Comparison of ENCODE assay signal across 10 mouse cellular contexts in genomic region chr14:103088624-103089023, GRCm38 (mm10). TPM values are rescaled to one million over a fixed set of nuclear protein-coding genes. Genes with fewer than 3 reads are reported as not detected.
DNase-seq lines count a peak whose midpoint lies in the region; ATAC-seq and TF ChIP-seq lines count a peak whose summit lies in the region.
"Had no signal": no experiment of that assay in that cellular context is flagged by ENCODE, and none has a peak within 500 bp of the region (broad histone marks: within the 10 kb centered on the region; RNA-seq: fewer than 3 reads in every experiment).

No protein-coding gene starts in this region.

- TF ChIP-seq POLR2A in thymus, adult 2 months (IDR thresholded peaks at IDR 0.05; ENCODE audit: control insufficient read depth, extremely low read depth, insufficient read depth, low read length, poor library complexity): no peak

- 74% methylated on average over 6 of the region's 6 CpGs for WGBS in midbrain, embryonic 12.5 days
- 73% methylated on average over 6 of the region's 6 CpGs for WGBS in midbrain, embryonic 16.5 days
- 68% methylated on average over 6 of the region's 6 CpGs for WGBS in hindbrain, postnatal 0 days
- WGBS in thymus, adult 2 months: 86% methylated on average over 6 of the region's 6 CpGs

- peak; percentile 74 for TF ChIP-seq CTCF in hindbrain, postnatal 0 days (IDR thresholded peaks at IDR 0.05; ENCODE audit: low read depth)
- TF ChIP-seq CTCF in thymus, adult 2 months (IDR thresholded peaks at IDR 0.05; ENCODE audit: borderline replicate concordance, control insufficient read depth, extremely low read depth, insufficient read depth, low read length, poor library complexity): no peak

- peak; percentile 58 for DNase-seq in adrenal gland, adult 2 months
- no peak for DNase-seq in adrenal gland, postnatal 25 days
- DNase-seq in cerebellum, adult 9-11 months: peak; percentile 55
- peak; percentile 77 for DNase-seq in hindbrain, postnatal 0 days (ENCODE audit: low spot score)
- DNase-seq in lung, postnatal 14 days: peak; percentile 69
- DNase-seq in thymus, adult 2 months: peak; percentile 46

- no peaks in the 10 kb centered on the region for H3K4me1 ChIP-seq in midbrain, embryonic 12.5 days
- no peaks in the 10 kb centered on the region for H3K4me1 ChIP-seq in midbrain, embryonic 16.5 days (ENCODE audit: control insufficient read depth, insufficient read depth, low read length)
- H3K4me1 ChIP-seq in hindbrain, postnatal 0 days (ENCODE audit: insufficient read depth, low read length): no peaks in the 10 kb centered on the region
- no peaks in the 10 kb centered on the region for H3K4me1 ChIP-seq in thymus, adult 2 months (replicated peaks; ENCODE audit: control insufficient read depth, insufficient read depth, low read length)

- no peaks in the 10 kb centered on the region for H3K9me3 ChIP-seq in midbrain, embryonic 12.5 days
- no peaks in the 10 kb centered on the region for H3K9me3 ChIP-seq in midbrain, embryonic 16.5 days (replicated peaks; ENCODE audit: control insufficient read depth, low read length, poor library complexity, severe bottlenecking)
- no peaks in the 10 kb centered on the region for H3K9me3 ChIP-seq in hindbrain, postnatal 0 days (ENCODE audit: low read length)
- H3K9me3 ChIP-seq: heart, embryonic 15.5 days had no signal

- H3K27ac ChIP-seq in midbrain, embryonic 12.5 days (replicated peaks): no peak overlapping the region
- no peak overlapping the region for H3K27ac ChIP-seq in midbrain, embryonic 16.5 days (ENCODE audit: low read length)
- H3K27ac ChIP-seq in hindbrain, postnatal 0 days: no peak overlapping the region
- no peak overlapping the region for H3K27ac ChIP-seq in thymus, adult 2 months (ENCODE audit: control insufficient read depth, insufficient read depth, low read length)
- H3K27ac ChIP-seq: heart, embryonic 15.5 days had no signal

- no peak overlapping the region for H3K4me2 ChIP-seq in midbrain, embryonic 12.5 days (replicated peaks)
- no peak overlapping the region for H3K4me2 ChIP-seq in midbrain, embryonic 16.5 days (ENCODE audit: low read length)
- no peak overlapping the region for H3K4me2 ChIP-seq in hindbrain, postnatal 0 days (ENCODE audit: low read depth, low read length)
- H3K4me2 ChIP-seq: heart, embryonic 15.5 days had no signal

- no peaks in the 10 kb centered on the region for H3K27me3 ChIP-seq in midbrain, embryonic 12.5 days
- H3K27me3 ChIP-seq in midbrain, embryonic 16.5 days (ENCODE audit: control insufficient read depth, insufficient read depth, low read depth, low read length): no peaks in the 10 kb centered on the region
- no peaks in the 10 kb centered on the region for H3K27me3 ChIP-seq in hindbrain, postnatal 0 days (ENCODE audit: insufficient read depth, low read length)
- no peaks in the 10 kb centered on the region for H3K27me3 ChIP-seq in thymus, adult 2 months (ENCODE audit: control insufficient read depth, insufficient read depth, low read length)
- H3K27me3 ChIP-seq: heart, embryonic 15.5 days had no signal

- H3K9ac ChIP-seq in midbrain, embryonic 12.5 days (replicated peaks): no peak overlapping the region
- H3K9ac ChIP-seq in midbrain, embryonic 16.5 days (ENCODE audit: low read depth, low read length): no peak overlapping the region
- no peak overlapping the region for H3K9ac ChIP-seq in hindbrain, postnatal 0 days (replicated peaks; ENCODE audit: low read length)
- H3K9ac ChIP-seq: heart, embryonic 15.5 days had no signal

- ATAC-seq in midbrain, embryonic 12.5 days (ENCODE audit: low FRiP score, low read depth): 0 out of 2 replicates have a peak, but pooled peaks have one; percentile 38
- ATAC-seq in midbrain, embryonic 16.5 days: no peak
- 0 out of 2 replicates have a peak, but pooled peaks have one; percentile 27 for ATAC-seq in hindbrain, postnatal 0 days

- H3K4me3 ChIP-seq in midbrain, embryonic 12.5 days: no peak overlapping the region
- H3K4me3 ChIP-seq in midbrain, embryonic 16.5 days (ENCODE audit: low read depth, low read length): no peak overlapping the region
- no peak overlapping the region for H3K4me3 ChIP-seq in hindbrain, postnatal 0 days (ENCODE audit: low read length)
- no peak overlapping the region for H3K4me3 ChIP-seq in thymus, adult 2 months (ENCODE audit: control insufficient read depth, insufficient read depth, low read length)
- H3K4me3 ChIP-seq: heart, embryonic 15.5 days had no signal

- H3K36me3 ChIP-seq in midbrain, embryonic 12.5 days: peaks cover 60% of the 10 kb centered on the region
- peaks cover 20% of the 10 kb centered on the region for H3K36me3 ChIP-seq in midbrain, embryonic 16.5 days (ENCODE audit: control insufficient read depth, insufficient read depth, low read length)
- H3K36me3 ChIP-seq in hindbrain, postnatal 0 days (ENCODE audit: insufficient read depth, low read length): peaks cover 31% of the 10 kb centered on the region
- H3K36me3 ChIP-seq in thymus, adult 2 months (ENCODE audit: control insufficient read depth, insufficient read depth, low read length): peaks cover 79% of the 10 kb centered on the region

RNA-seq across cellular contexts. Expression of gene Fbxl3, which starts 10.7 kb away (rescaled TPM):
- total RNA-seq in adrenal gland, adult 2 months (2021): 10 to 100 TPM; 71.4 to 82.8 TPM
- 40.0 and 45.1 TPM in 2 replicates for polyA plus RNA-seq in adrenal gland, adult 2 months (2012; rRNA removed)
- total RNA-seq in adrenal gland, postnatal 25 days (2021): 76.8 and 86.4 TPM in 2 replicates
- 26.3 and 27.2 TPM in 2 replicates for polyA plus RNA-seq in midbrain, embryonic 12.5 days (2016; fragmentation: Nextera tagmentation; extraction: Ambion mirVana)
- 22.1 and 23.2 TPM in 2 replicates for polyA plus RNA-seq in midbrain, embryonic 16.5 days (2015; fragmentation: Nextera tagmentation; extraction: Ambion mirVana)
- 53.7 and 61.6 TPM in 2 replicates for total RNA-seq in hindbrain, postnatal 0 days (2014; rRNA removed)
- 26.7 and 27.4 TPM in 2 replicates for polyA plus RNA-seq in hindbrain, postnatal 0 days (2015; fragmentation: Nextera tagmentation; extraction: Ambion mirVana)
- polyA plus RNA-seq in thymus, adult 2 months (2012; rRNA removed): 105 and 113 TPM in 2 replicates

RNA-seq across cellular contexts. Expression of gene Cln5, which starts 18.6 kb away (rescaled TPM):
- 10 to 100 TPM; 33.0 to 35.2 TPM for total RNA-seq in adrenal gland, adult 2 months (2021)
- 38.2 and 38.7 TPM in 2 replicates for polyA plus RNA-seq in adrenal gland, adult 2 months (2012; rRNA removed)
- total RNA-seq in adrenal gland, postnatal 25 days (2021): 32.4 and 32.8 TPM in 2 replicates
- polyA plus RNA-seq in midbrain, embryonic 12.5 days (2016; fragmentation: Nextera tagmentation; extraction: Ambion mirVana): 20.6 and 21.9 TPM in 2 replicates
- polyA plus RNA-seq in midbrain, embryonic 16.5 days (2015; fragmentation: Nextera tagmentation; extraction: Ambion mirVana): 10.7 and 11.1 TPM in 2 replicates
- 11.8 and 14.9 TPM in 2 replicates for total RNA-seq in hindbrain, postnatal 0 days (2014; rRNA removed)
- polyA plus RNA-seq in hindbrain, postnatal 0 days (2015; fragmentation: Nextera tagmentation; extraction: Ambion mirVana): 14.0 and 14.5 TPM in 2 replicates
- 21.6 and 23.4 TPM in 2 replicates for polyA plus RNA-seq in thymus, adult 2 months (2012; rRNA removed)

RNA-seq across cellular contexts. Expression of gene Acod1, which starts 41.8 kb away (rescaled TPM):
- not detected for total RNA-seq in adrenal gland, adult 2 months (2021)
- 0.06 TPM in 1 of 2 replicates, not detected in the other for polyA plus RNA-seq in adrenal gland, adult 2 months (2012; rRNA removed)
- total RNA-seq in adrenal gland, postnatal 25 days (2021): not detected in 2 replicates
- not detected in 2 replicates for polyA plus RNA-seq in midbrain, embryonic 12.5 days (2016; fragmentation: Nextera tagmentation; extraction: Ambion mirVana)
- not detected in 2 replicates for polyA plus RNA-seq in midbrain, embryonic 16.5 days (2015; fragmentation: Nextera tagmentation; extraction: Ambion mirVana)
- total RNA-seq in hindbrain, postnatal 0 days (2014; rRNA removed): not detected in 2 replicates
- polyA plus RNA-seq in hindbrain, postnatal 0 days (2015; fragmentation: Nextera tagmentation; extraction: Ambion mirVana): not detected in 2 replicates
- polyA plus RNA-seq in thymus, adult 2 months (2012; rRNA removed): 0.55 and 0.86 TPM in 2 replicates
- polyA plus RNA-seq: C2C12; heart, embryonic 15.5 days had no signal
